Mouse (Mus musculus) liver, embryonic 14.5 days (tissue): ENCODE measurements around the gene Dpp6. TPM values are rescaled to one million over a fixed set of nuclear protein-coding genes. Genes with fewer than 3 reads are reported as not detected.

Experiments used
- ATAC-seq: fragments of 200-750 bp; cut with Nextera tagmentation; 2 replicates; pipeline ENCODE4 v1.8.0; 2017; ENCODE audit warnings: moderate number of reproducible peaks, mild to moderate bottlenecking, moderate library complexity; ENCODE audit not compliant: insufficient read depth
- DNase-seq, 3 experiments: peaks; one replicate each; pipeline ENCODE4 v3.0.0-alpha.2; 2012 to 2013; ENCODE audit warnings: low read depth in 3 of 3, low spot score in 3 of 3
- H3K27ac ChIP-seq: fragments of 300-500 bp; sonication (generic); 2 replicates; pipeline ENCODE4 v1.5.1; 2014; ENCODE audit warnings: moderate library complexity, mild to moderate bottlenecking, control low read depth, inconsistent platforms
- H3K27me3 ChIP-seq: fragments of 300-500 bp; sonication (generic); 2 replicates; pipeline ENCODE4 v1.6.1; 2014; ENCODE audit warnings: mild to moderate bottlenecking, low read length, moderate library complexity; ENCODE audit not compliant: control insufficient read depth, insufficient read depth
- H3K36me3 ChIP-seq: fragments of 300-500 bp; sonication (generic); replicated peaks from 2 replicates; pipeline ENCODE4 v1.6.1; 2014; ENCODE audit warnings: low read depth; ENCODE audit not compliant: control insufficient read depth, insufficient read depth
- H3K4me1 ChIP-seq, 2 experiments: fragments of 200-500 bp in 1 of 2; fragments of 300-500 bp in 1 of 2; sonication (generic) in 1 of 2; replicated peaks; 2 replicates each; pipeline ENCODE4 v1.6.1; 2012 to 2014; ENCODE audit warnings: antibody characterized with exemption in 1 of 2, inconsistent platforms in 1 of 2, low read length in 1 of 2; ENCODE audit not compliant: control insufficient read depth in 2 of 2, insufficient read depth in 2 of 2
- H3K4me2 ChIP-seq: fragments of 300-500 bp; sonication (generic); 2 replicates; pipeline ENCODE4 v1.6.1; 2014; ENCODE audit warnings: low read depth, mild to moderate bottlenecking, control low read depth, moderate library complexity
- H3K4me3 ChIP-seq, 2 experiments: fragments of 200-500 bp in 1 of 2; fragments of 300-500 bp in 1 of 2; sonication (generic) in 1 of 2; 2 replicates each; pipeline ENCODE4 v1.5.1; 2012 to 2014; ENCODE audit warnings: low read depth in 2 of 2, low read length in 2 of 2, mild to moderate bottlenecking in 2 of 2, control low read depth in 1 of 2, inconsistent platforms in 1 of 2, moderate library complexity in 1 of 2; ENCODE audit not compliant: insufficient read depth in 1 of 2
- H3K9ac ChIP-seq: fragments of 300-500 bp; sonication (generic); replicated peaks from 2 replicates; pipeline ENCODE4 v1.6.1; 2014; ENCODE audit warnings: mild to moderate bottlenecking, control low read depth, moderate library complexity
- H3K9me3 ChIP-seq: fragments of 300-500 bp; sonication (generic); 2 replicates; pipeline ENCODE4 v1.6.1; 2016; ENCODE audit warnings: low read length, mixed read lengths; ENCODE audit not compliant: control insufficient read depth
- CTCF ChIP-seq: IDR thresholded peaks from 2 replicates; pipeline ENCODE4 v1.5.1; 2016; ENCODE audit warnings: antibody characterized with exemption, low read depth, control low read depth
- EP300 ChIP-seq: IDR thresholded peaks from 2 replicates; pipeline ENCODE4 v1.6.1; 2016; ENCODE audit warnings: antibody characterized with exemption, low read depth
- WGBS: fragments of 180-500 bp; shearing (Covaris S2); extraction: QIAGEN DNeasy Blood & Tissue Kit; methylation state at CpG from one replicate; pipeline ENCODE4 v1.1.7; 2014; ENCODE audit not compliant: insufficient replicate concordance; 5-methylcytosine and 5-hydroxymethylcytosine counted together
- polyA plus RNA-seq, 2 experiments: library from polyadenylated mRNA; depleted of rRNA in 1 of 2; stranded (reverse) in 1 of 2; unstranded in 1 of 2; fragments of >200 nt; fragmentation: Nextera tagmentation in 1 of 2; extraction: Ambion mirVana in 1 of 2; gene quantifications; 2 replicates each; pipeline versions ENCODE4 v1.2.1 to v1.2.3; 2012 to 2014

Dpp6 gene
- polyA plus RNA-seq, 2 experiments: 0.30 to 0.48 TPM

DNA sequence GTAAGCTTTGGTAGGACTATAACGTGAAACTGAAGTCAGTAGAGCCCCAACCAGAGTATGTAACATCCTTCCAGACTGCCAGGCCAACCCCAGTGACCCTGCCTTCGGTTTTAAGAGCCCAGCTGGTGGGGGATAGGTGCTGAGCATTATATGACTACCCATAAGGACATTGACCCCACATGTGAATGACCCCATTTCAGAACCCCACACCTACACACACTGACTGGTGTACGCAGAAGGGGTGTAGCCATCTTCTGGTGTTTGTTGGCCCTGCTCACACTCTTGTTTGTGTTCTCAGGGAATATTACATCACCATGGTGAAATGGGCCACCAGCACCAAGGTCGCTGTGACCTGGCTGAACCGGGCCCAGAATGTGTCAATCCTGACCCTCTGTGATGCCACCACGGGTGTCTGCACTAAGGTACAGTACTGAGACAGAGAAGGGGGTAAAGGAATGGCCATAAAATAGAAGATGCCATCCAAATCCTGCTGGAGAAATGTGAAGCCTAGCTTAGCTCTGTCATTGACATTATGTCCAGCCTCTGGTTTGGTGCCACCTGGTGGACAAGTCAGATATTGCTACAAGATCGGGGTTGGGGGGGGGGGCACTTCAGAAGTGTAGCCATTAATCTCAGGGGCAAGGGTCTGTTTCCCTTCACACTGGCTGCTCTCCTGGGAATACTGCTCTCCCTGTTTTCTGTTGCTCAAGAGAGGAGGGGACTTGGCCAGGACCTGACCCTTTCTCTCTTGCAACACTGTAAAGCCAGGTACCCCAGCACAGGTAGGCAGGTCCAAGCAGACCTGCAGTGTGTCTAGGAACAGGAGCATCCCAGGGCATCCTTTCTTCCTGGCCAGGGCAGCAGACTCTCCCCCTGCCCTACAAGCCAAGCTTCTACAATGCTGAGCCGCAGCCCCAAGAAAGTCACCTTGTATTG, 835.1 kb downstream of the Dpp6 start:
- Histone ChIP-seq H3K4me1 (peaks cover 0 to under 1% of the 10 kb centered on the region in 2 experiments; a peak in 2 of 4 replicates), H3K27ac (no peak overlapping the region), H3K9me3 (no peaks in the 10 kb centered on the region), H3K36me3 (no peaks in the 10 kb centered on the region), H3K9ac (no peak overlapping the region), H3K4me3 (no peak overlapping the region), H3K4me2 (no peak overlapping the region), H3K27me3 (no peaks in the 10 kb centered on the region)
- ATAC-seq (0 out of 2 replicates have a peak, but pooled peaks have one; percentile 15), DNase-seq (no peak)
- peak; percentile 83 for TF ChIP-seq CTCF
- no peak for TF ChIP-seq EP300
- 38% methylated on average over 8 of the region's 8 CpGs for WGBS

- no peak overlapping the region for H3K27ac ChIP-seq
- H3K4me2 ChIP-seq: no peak overlapping the region
- no peak overlapping the region for H3K4me3 ChIP-seq
- no peak for ATAC-seq
- H3K27me3 ChIP-seq: no peaks in the 10 kb centered on the region
- TF ChIP-seq EP300 (no peak), CTCF (no peak)
- H3K9ac ChIP-seq: no peak overlapping the region
- DNase-seq: no peak
- H3K4me1 ChIP-seq: peaks cover 22 to 31% of the 10 kb centered on the region in 2 experiments
- WGBS: 55% methylated on average over 6 of the region's 6 CpGs
- no peaks in the 10 kb centered on the region for H3K9me3 ChIP-seq
- no peaks in the 10 kb centered on the region for H3K36me3 ChIP-seq
Measured at GRCm38 (mm10) chr5:27656101-27656500, 839.1 kb downstream of the Dpp6 start.

GRCm38 (mm10) chr5:27657672-27658071, 840.7 kb downstream of the Dpp6 start:
- no peak overlapping the region for H3K4me3 ChIP-seq
- H3K27ac ChIP-seq: 0 out of 2 replicates have a peak overlapping the region, but pooled peaks have one; percentile 2
- no peak for DNase-seq
- no peak overlapping the region for H3K9ac ChIP-seq
- 0 out of 2 replicates have a peak overlapping the region, but pooled peaks have one; percentile 2 for H3K4me2 ChIP-seq
- peaks cover 22 to 31% of the 10 kb centered on the region in 2 experiments for H3K4me1 ChIP-seq
- 41% methylated on average over 4 of the region's 4 CpGs for WGBS
- ATAC-seq: no peak
- no peaks in the 10 kb centered on the region for H3K36me3 ChIP-seq
- H3K27me3 ChIP-seq: no peaks in the 10 kb centered on the region
- TF ChIP-seq EP300: no peak
- no peak for TF ChIP-seq CTCF
- H3K9me3 ChIP-seq: no peaks in the 10 kb centered on the region

DNA sequence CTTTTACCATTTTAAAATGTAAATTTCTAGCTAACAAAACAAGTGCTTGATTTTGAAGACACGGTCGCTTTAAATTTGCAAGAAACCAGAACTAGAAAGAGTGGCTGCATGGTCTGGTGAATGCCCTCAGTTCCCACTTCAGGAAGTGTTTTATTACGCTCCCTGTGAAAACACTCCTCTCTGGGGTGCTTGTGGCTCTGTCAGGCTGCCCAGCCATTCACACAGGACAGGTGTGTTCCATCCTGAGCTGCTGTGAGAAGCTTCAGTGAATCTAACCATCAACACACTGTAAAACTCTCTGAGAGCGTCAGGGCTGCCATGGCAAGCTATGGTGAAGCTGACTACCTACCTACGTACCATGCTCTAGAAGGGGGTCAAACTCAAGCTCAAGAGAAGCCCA, 841.2 kb downstream of the Dpp6 start:
- Histone ChIP-seq H3K27ac (peak overlapping the region; percentile 16; the same call in 1 of the 2 replicates), H3K4me2 (peak overlapping the region; percentile 17; the same call in 1 of the 2 replicates), H3K4me1 (peaks cover 22 to 35% of the 10 kb centered on the region in 2 experiments), H3K4me3 (no peak overlapping the region), H3K27me3 (no peaks in the 10 kb centered on the region), H3K9ac (no peak overlapping the region), H3K9me3 (no peaks in the 10 kb centered on the region), H3K36me3 (no peaks in the 10 kb centered on the region)
- no peak for TF ChIP-seq CTCF
- no peak for TF ChIP-seq EP300
- 0 out of 2 replicates have a peak, but pooled peaks have one; percentile 5 for ATAC-seq
- WGBS: 46% methylated on average over 5 of the region's 5 CpGs
- no peak for DNase-seq

DNA sequence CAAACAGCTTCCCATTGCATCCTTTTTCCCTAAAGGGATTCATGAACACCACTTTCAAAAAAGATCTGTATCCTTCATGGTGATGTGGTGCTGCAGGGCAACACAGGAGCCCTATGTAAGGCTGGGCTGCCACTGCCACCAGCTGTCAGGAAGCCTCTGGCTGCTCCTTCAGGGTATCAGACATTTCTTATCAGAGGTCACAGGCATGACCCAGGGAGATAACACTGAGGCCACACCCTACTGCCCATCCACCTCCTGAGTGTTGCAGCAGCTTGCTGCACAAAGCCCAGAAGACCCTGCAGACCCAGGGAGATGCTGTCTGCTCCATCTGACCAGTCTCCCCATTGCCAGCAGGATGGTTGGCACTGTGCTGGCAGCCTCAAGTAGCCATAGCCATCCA, 841.6 kb downstream of the Dpp6 start:
- no peak for TF ChIP-seq CTCF
- peak; percentile 68 for TF ChIP-seq EP300
- Histone ChIP-seq H3K4me2 (peak overlapping the region; percentile 17; the same call in 1 of the 2 replicates), H3K9ac (no peak overlapping the region), H3K4me3 (no peak overlapping the region), H3K9me3 (no peaks in the 10 kb centered on the region), H3K4me1 (peaks cover 22 to 39% of the 10 kb centered on the region in 2 experiments), H3K27ac (no peak overlapping the region), H3K27me3 (no peaks in the 10 kb centered on the region), H3K36me3 (no peaks in the 10 kb centered on the region)
- DNase-seq (peak; percentile 46 to 76 (median 69)), ATAC-seq (peak; percentile 88)
